Mouse (Mus musculus): Measurements from ENCODE around the gene Ppp1r14c. TPM values are rescaled to one million over a fixed set of nuclear protein-coding genes. Genes with fewer than 3 reads are reported as not detected.
A peak's percentile ranks its signal among the peaks of the same experiment; 100 is the strongest.

Gene Ppp1r14c
- polyA plus RNA-seq, 1 experiment: 13.4 TPM

DNA sequence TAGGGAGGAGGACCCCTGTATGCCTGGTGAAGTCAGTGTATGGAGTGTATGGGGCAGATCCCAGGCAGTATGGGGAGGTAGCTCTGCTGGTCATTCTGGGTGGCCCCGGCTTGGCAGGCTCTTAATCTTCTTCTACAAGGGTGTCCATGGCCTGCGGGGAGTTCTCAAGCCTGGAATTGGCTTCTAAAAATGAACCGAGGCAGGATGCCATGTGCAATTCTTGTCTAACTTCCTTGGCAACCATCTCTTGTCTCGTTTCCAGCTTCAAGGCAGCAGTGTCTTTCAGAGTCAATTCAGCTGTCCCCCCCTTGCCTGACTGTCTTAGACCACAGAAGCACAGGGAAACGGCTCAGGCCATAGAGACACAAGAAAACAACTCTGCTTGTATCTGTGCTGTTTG lies 28.3 kb downstream of the Ppp1r14c start:
- 23% methylated on average over 5 of the region's 5 CpGs for WGBS
- Histone ChIP-seq H3K4me1 (ENCODE audit: control insufficient read depth, insufficient read depth, low read length) (peaks cover 24% of the 10 kb centered on the region), H3K4me3 (replicated peaks; ENCODE audit: insufficient read depth, low read depth, low read length) (no peak overlapping the region), H3K27ac (ENCODE audit: insufficient read depth, low read length) (no peak overlapping the region), H3K27me3 (ENCODE audit: control insufficient read depth, insufficient read depth, low read length) (no peaks in the 10 kb centered on the region)
- peak in 1 of 2 experiments; percentile 59 for DNase-seq
- TF ChIP-seq POLR2A (IDR thresholded peaks at IDR 0.05; ENCODE audit: borderline replicate concordance, insufficient read depth, low read length): no peak
- no peak for TF ChIP-seq CTCF (IDR thresholded peaks at IDR 0.05; ENCODE audit: borderline replicate concordance, insufficient read depth, low read depth, low read length)

DNA sequence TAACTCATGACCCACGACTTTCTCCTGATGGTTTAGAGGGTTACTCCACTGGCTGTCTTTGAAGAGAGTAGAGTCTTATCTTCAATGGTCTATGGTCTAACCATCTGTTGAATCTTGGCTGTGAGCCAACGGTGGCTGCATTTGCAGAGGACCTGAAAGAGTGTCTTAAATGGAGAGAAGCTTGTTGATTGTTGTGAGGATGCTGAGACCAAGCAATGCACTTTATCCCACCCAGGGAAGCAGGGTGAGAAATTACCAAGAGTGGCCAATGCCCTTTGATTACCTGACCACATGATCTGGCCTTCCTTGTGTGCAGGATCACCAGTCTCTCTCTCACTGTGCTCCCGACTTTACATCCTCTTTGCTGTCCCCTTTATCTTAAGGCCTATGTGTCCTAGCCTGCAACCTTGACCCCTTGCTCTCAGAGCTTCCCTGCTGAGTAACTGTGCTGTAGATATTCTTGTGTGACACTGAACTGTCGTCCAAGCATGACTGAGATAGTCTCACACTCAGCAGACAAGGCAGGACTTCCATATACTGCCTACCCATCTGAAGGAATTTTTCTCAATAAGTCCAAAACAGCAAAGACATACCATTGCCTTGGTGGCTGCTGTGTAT lies 28.9 kb downstream of the Ppp1r14c start:
- DNase-seq: no peak
- no peak overlapping the region for H3K4me3 ChIP-seq (replicated peaks; ENCODE audit: insufficient read depth, low read depth, low read length)
- no peak for TF ChIP-seq CTCF (IDR thresholded peaks at IDR 0.05; ENCODE audit: borderline replicate concordance, insufficient read depth, low read depth, low read length)
- TF ChIP-seq POLR2A (IDR thresholded peaks at IDR 0.05; ENCODE audit: borderline replicate concordance, insufficient read depth, low read length): no peak
- WGBS: 54% methylated on average over 4 of the region's 4 CpGs
- no peak overlapping the region for H3K27ac ChIP-seq (ENCODE audit: insufficient read depth, low read length)
- H3K27me3 ChIP-seq (ENCODE audit: control insufficient read depth, insufficient read depth, low read length): no peaks in the 10 kb centered on the region
- peaks cover 24% of the 10 kb centered on the region for H3K4me1 ChIP-seq (ENCODE audit: control insufficient read depth, insufficient read depth, low read length)

DNA sequence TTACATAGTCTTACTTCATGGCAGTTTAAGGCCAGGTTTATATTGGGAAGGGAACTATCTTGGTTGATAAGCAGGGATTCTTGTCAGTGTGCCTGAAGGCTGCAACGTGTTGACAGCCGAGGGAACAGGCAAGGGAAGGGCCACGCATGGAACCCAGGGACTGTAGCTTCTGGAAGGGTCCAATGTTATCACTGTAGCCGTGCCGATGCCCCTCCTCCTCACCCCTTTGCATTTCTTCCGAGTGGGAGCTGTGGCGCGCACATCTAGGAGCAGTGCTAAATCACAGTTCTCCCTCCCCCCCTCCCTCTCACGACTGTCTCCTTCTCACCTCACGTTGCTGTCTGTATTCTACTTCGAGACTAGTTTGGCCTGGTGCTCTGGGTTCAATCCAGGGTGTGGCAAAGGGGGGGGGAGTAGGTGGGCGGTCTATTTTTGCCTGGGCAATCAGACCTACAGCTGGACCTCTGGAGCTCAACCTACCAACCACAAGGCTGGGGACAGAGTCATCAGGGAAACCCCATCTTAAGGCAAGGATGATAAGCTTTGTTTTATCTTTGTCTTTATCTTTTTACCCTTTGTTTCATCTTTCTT lies 29.6 kb downstream of the Ppp1r14c start:
- H3K4me1 ChIP-seq (ENCODE audit: control insufficient read depth, insufficient read depth, low read length): peaks cover 24% of the 10 kb centered on the region
- WGBS: 67% methylated on average over 12 of the region's 12 CpGs
- no peaks in the 10 kb centered on the region for H3K27me3 ChIP-seq (ENCODE audit: control insufficient read depth, insufficient read depth, low read length)
- H3K4me3 ChIP-seq (replicated peaks; ENCODE audit: insufficient read depth, low read depth, low read length): no peak overlapping the region
- TF ChIP-seq CTCF (IDR thresholded peaks at IDR 0.05; ENCODE audit: borderline replicate concordance, insufficient read depth, low read depth, low read length) (no peak), POLR2A (IDR thresholded peaks at IDR 0.05; ENCODE audit: borderline replicate concordance, insufficient read depth, low read length) (no peak)
- no peak overlapping the region for H3K27ac ChIP-seq (ENCODE audit: insufficient read depth, low read length)
- no peak for DNase-seq

DNA sequence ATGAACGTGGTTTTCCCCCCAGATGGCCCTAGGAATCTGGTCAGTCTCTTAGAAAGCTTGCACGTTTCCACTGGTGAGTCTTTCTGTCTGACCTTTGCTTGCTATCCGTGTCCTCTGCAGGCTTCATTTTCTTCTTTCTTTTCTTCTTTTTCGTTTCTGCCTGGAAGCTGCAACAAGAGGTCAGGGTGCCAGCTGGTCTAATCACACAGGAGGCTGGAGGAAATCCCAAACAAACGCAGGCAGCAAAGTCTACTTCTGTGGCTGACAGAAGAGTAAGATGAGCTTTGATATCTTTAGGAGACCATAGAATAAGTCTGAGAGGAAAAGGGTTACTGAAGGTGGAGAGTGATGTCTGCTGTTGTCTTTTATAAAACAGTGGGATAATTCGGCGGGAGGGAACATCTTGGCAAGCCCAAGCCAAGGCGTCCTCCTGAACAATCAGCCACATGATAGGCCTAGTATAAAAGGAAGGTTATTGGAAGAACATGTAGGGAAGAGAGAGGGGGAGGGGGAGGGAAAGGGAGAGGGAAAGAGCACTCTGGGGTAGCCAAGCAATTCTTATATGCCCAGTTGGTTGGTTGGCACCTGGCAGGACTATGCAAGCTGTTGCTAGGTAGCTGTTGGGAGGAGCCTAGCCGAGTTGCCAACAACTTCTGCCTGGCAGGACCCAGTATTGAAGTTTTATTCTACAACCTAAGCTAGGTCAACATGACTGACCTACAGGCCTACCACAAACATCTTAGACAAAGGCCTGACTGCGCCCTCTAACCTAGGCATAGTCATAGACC lies 30.3 kb downstream of the Ppp1r14c start:
- no peak for TF ChIP-seq CTCF (IDR thresholded peaks at IDR 0.05; ENCODE audit: borderline replicate concordance, insufficient read depth, low read depth, low read length)
- TF ChIP-seq POLR2A (IDR thresholded peaks at IDR 0.05; ENCODE audit: borderline replicate concordance, insufficient read depth, low read length): no peak
- Histone ChIP-seq H3K4me1 (ENCODE audit: control insufficient read depth, insufficient read depth, low read length) (peaks cover 22% of the 10 kb centered on the region), H3K4me3 (replicated peaks; ENCODE audit: insufficient read depth, low read depth, low read length) (no peak overlapping the region), H3K27ac (ENCODE audit: insufficient read depth, low read length) (no peak overlapping the region), H3K27me3 (ENCODE audit: control insufficient read depth, insufficient read depth, low read length) (no peaks in the 10 kb centered on the region)
- 42% methylated on average over 10 of the region's 10 CpGs for WGBS
- DNase-seq: no peak

DNA sequence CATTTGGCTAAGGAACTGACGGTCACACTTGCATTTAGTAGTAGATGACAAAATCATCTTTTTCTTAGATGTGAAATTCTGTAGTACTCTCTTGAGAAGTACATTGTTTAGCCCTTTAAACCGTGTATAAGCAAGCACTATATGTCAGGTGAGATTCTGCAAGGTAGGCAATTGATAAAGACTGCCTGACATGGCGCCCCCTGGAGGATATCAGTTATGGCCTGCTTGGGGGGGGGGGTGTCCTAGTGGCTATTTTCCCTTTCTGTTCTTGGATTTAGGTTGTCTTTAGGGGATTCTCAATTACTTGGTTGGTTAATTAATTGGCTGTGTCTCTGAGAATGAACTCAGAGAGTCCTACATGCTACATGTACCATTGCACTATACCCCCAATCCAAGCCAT lies 31.5 kb downstream of the Ppp1r14c start:
- WGBS: 94% methylated on average over 3 of the region's 3 CpGs

DNA sequence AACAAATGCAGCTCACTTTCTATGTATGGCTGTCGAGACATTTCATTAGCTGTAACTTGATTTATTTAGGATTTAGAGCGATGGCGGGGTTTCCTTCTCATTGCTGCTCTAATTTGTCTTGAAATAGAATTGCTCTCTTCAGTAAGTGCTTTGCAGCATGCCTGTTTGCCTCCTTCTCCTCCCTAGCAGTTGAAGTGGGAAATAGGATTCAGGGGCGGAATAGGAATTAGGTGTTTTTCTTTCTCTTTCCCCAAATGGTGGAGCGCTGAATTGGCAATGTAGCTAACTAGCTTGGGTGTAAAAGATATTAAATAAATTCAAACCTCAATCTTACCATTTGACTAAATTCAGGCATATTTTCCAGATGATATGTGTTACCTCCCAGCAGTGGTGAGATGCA lies 32.2 kb downstream of the Ppp1r14c start:
- Histone ChIP-seq H3K4me1 (ENCODE audit: control insufficient read depth, insufficient read depth, low read length) (peaks cover 16% of the 10 kb centered on the region), H3K4me3 (replicated peaks; ENCODE audit: insufficient read depth, low read depth, low read length) (no peak overlapping the region), H3K27ac (ENCODE audit: insufficient read depth, low read length) (no peak overlapping the region), H3K27me3 (ENCODE audit: control insufficient read depth, insufficient read depth, low read length) (no peaks in the 10 kb centered on the region)
- no peak for DNase-seq
- WGBS: 97% methylated on average over 5 of the region's 5 CpGs
- TF ChIP-seq CTCF (IDR thresholded peaks at IDR 0.05; ENCODE audit: borderline replicate concordance, insufficient read depth, low read depth, low read length): no peak

More for the DNA sequence above, 31.5 kb downstream of the Ppp1r14c start:
- DNase-seq: no peak
- H3K27ac ChIP-seq (ENCODE audit: insufficient read depth, low read length): no peak overlapping the region
- TF ChIP-seq POLR2A (IDR thresholded peaks at IDR 0.05; ENCODE audit: borderline replicate concordance, insufficient read depth, low read length) (no peak), CTCF (IDR thresholded peaks at IDR 0.05; ENCODE audit: borderline replicate concordance, insufficient read depth, low read depth, low read length) (no peak)
- peaks cover 16% of the 10 kb centered on the region for H3K4me1 ChIP-seq (ENCODE audit: control insufficient read depth, insufficient read depth, low read length)
- no peaks in the 10 kb centered on the region for H3K27me3 ChIP-seq (ENCODE audit: control insufficient read depth, insufficient read depth, low read length)
- no peak overlapping the region for H3K4me3 ChIP-seq (replicated peaks; ENCODE audit: insufficient read depth, low read depth, low read length)

DNA sequence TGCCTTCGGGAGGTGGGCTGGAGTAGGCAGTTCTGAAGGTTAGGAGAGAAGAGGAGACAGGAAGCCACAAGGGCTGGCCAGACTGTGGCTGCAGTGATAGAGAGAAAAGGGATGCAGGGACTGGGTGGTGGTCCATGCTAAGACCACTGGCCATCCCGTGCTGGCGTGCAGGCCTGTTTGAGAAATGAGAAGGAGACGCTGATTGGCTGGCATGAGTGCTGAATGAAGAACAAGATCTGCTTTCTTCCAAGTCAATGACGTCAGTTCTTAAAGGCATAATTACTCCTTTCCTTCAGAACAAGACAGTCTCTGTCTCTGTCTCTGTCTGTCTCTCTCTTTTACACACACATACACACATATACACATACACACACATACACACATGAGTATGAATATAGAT lies 36.4 kb downstream of the Ppp1r14c start:
- TF ChIP-seq CTCF (IDR thresholded peaks at IDR 0.05; ENCODE audit: borderline replicate concordance, insufficient read depth, low read depth, low read length): no peak
- TF ChIP-seq POLR2A (IDR thresholded peaks at IDR 0.05; ENCODE audit: borderline replicate concordance, insufficient read depth, low read length): no peak
- Histone ChIP-seq H3K4me3 (replicated peaks; ENCODE audit: insufficient read depth, low read depth, low read length) (peak overlapping the region; percentile 50), H3K27me3 (ENCODE audit: control insufficient read depth, insufficient read depth, low read length) (no peaks in the 10 kb centered on the region), H3K27ac (ENCODE audit: insufficient read depth, low read length) (no peak overlapping the region), H3K4me1 (ENCODE audit: control insufficient read depth, insufficient read depth, low read length) (0 out of 2 replicates have a peak, but pooled peaks cover 4% of the 10 kb centered on the region)
- 44% methylated on average over 5 of the region's 5 CpGs for WGBS
- no peak for DNase-seq
